Mouse (Mus musculus): Measurements from ENCODE around the gene Kera. TPM values are rescaled to one million over a fixed set of nuclear protein-coding genes. Genes with fewer than 3 reads are reported as not detected.

Gene Kera
- 0.20 TPM in 1 of 2 replicates, not detected in the other for polyA plus RNA-seq (2014; fragmentation: Nextera tagmentation; extraction: Ambion mirVana)

- 71% methylated on average over 2 of the region's 2 CpGs for WGBS
- Histone ChIP-seq H3K27ac (replicated peaks in 1 of 2; ENCODE audit: control insufficient read depth in 1 of 2, insufficient read depth in 1 of 2, low read depth in 2 of 2, low read length in 2 of 2) (no peak within 1 kb of the TSS), H3K27me3 (ENCODE audit: control insufficient read depth, insufficient read depth, low read length) (no peaks in the 10 kb centered on the region), H3K4me1 (ENCODE audit: control insufficient read depth in 2 of 2, insufficient read depth in 2 of 2, low read length in 2 of 2) (no peaks in the 10 kb centered on the region), H3K4me2 (ENCODE audit: low read length) (no peak within 1 kb of the TSS), H3K4me3 (ENCODE audit: control insufficient read depth in 1 of 2, insufficient read depth in 1 of 2, low read depth in 1 of 2, low read length in 2 of 2) (no peak within 1 kb of the TSS), H3K9me3 (ENCODE audit: control insufficient read depth, low read length) (no peaks in the 10 kb centered on the region), H3K9ac (ENCODE audit: low read length) (no peak within 1 kb of the TSS), H3K36me3 (ENCODE audit: control insufficient read depth, insufficient read depth, low read length) (no peaks in the 10 kb centered on the region)
- no peak for ATAC-seq (ENCODE audit: insufficient number of reproducible peaks, insufficient read depth, low FRiP score, low read depth)
Observed at GRCm38 (mm10) chr10:97606579-97606978, at the start of gene Kera. TSS of gene Kera (plus strand) at chr10:97606879.

GRCm38 (mm10) chr10:97564957-97565856 lies 41.5 kb upstream of the Kera start, which contains the start of gene Lum:
TSS of gene Lum (plus strand) at chr10:97565128.
- WGBS: 45% methylated on average over 10 of the region's 10 CpGs
- Histone ChIP-seq H3K9ac (ENCODE audit: low read length) (peak within 1 kb of the TSS; percentile 16; the same call in 1 of the 2 replicates), H3K4me2 (ENCODE audit: low read length) (peak within 1 kb of the TSS; percentile 37), H3K27ac (replicated peaks in 1 of 2; ENCODE audit: control insufficient read depth in 1 of 2, insufficient read depth in 1 of 2, low read depth in 2 of 2, low read length in 2 of 2) (peak within 1 kb of the TSS; percentile 73 to 83), H3K27me3 (ENCODE audit: control insufficient read depth, insufficient read depth, low read length) (no peaks in the 10 kb centered on the region), H3K4me1 (ENCODE audit: control insufficient read depth in 2 of 2, insufficient read depth in 2 of 2, low read length in 2 of 2) (peaks cover 0 to 2% of the 10 kb centered on the region in 2 experiments; a peak in 1 of 4 replicates), H3K36me3 (ENCODE audit: control insufficient read depth, insufficient read depth, low read length) (no peaks in the 10 kb centered on the region), H3K9me3 (ENCODE audit: control insufficient read depth, low read length) (no peaks in the 10 kb centered on the region), H3K4me3 (ENCODE audit: control insufficient read depth in 1 of 2, insufficient read depth in 1 of 2, low read depth in 1 of 2, low read length in 2 of 2) (peak within 1 kb of the TSS in 1 of 2 experiments; percentile 24; a peak in 2 of 4 replicates)
- peak; percentile 9; the same call in 1 of the 2 replicates for ATAC-seq (ENCODE audit: insufficient number of reproducible peaks, insufficient read depth, low FRiP score, low read depth)

GRCm38 (mm10) chr10:97567489-97568135 lies 39.1 kb upstream of the Kera start:
- Histone ChIP-seq H3K4me3 (ENCODE audit: control insufficient read depth in 1 of 2, insufficient read depth in 1 of 2, low read depth in 1 of 2, low read length in 2 of 2) (no peak overlapping the region; a peak in 1 of 4 replicates), H3K27me3 (ENCODE audit: control insufficient read depth, insufficient read depth, low read length) (no peaks in the 10 kb centered on the region), H3K4me2 (ENCODE audit: low read length) (peak overlapping the region; percentile 40), H3K27ac (replicated peaks in 1 of 2; ENCODE audit: control insufficient read depth in 1 of 2, insufficient read depth in 1 of 2, low read depth in 2 of 2, low read length in 2 of 2) (no peak overlapping the region; a peak in 1 of 4 replicates), H3K9ac (ENCODE audit: low read length) (no peak overlapping the region), H3K4me1 (ENCODE audit: control insufficient read depth in 2 of 2, insufficient read depth in 2 of 2, low read length in 2 of 2) (peaks cover 0 to 2% of the 10 kb centered on the region in 2 experiments; a peak in 1 of 4 replicates), H3K9me3 (ENCODE audit: control insufficient read depth, low read length) (no peaks in the 10 kb centered on the region), H3K36me3 (ENCODE audit: control insufficient read depth, insufficient read depth, low read length) (no peaks in the 10 kb centered on the region)
- 65% methylated on average over 8 of the region's 8 CpGs for WGBS
- ATAC-seq (ENCODE audit: insufficient number of reproducible peaks, insufficient read depth, low FRiP score, low read depth): no peak

DNA sequence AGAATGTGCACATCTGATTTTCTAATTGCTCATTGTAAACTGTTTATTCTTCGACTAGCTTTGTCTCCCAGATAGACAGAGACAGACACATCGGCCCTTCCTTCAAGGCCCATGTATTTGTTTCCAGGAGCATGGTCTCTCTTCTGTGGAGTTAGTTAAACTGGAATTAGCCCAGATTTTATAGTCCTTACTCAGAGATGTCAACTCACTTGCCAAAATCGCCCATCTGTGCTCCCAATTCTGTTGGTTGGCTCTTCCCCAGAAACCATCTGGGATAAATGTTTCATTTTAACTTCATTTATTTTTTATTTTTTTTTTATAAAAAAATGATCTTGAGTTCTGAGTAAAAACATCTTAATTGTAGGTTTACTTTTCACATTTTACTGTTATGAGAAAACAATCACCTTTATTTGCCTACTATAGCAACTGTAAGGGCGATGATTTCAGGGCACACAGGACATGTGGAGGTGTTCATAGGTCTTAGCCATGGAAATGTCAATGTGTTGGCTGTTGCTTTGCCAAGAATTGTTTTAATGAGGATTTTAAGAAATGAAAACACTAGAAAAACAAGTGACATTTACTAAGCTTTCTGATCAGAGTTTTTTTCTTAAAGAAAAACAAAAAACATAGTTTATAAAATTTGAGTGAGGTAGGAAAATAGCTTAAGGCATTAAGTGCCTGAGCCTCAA lies 24.0 kb upstream of the Kera start:
- Histone ChIP-seq H3K9me3 (ENCODE audit: control insufficient read depth, low read length) (no peaks in the 10 kb centered on the region), H3K4me3 (ENCODE audit: control insufficient read depth in 1 of 2, insufficient read depth in 1 of 2, low read depth in 1 of 2, low read length in 2 of 2) (no peak overlapping the region), H3K36me3 (ENCODE audit: control insufficient read depth, insufficient read depth, low read length) (no peaks in the 10 kb centered on the region), H3K4me1 (ENCODE audit: control insufficient read depth in 2 of 2, insufficient read depth in 2 of 2, low read length in 2 of 2) (0 out of 4 replicates have a peak, but pooled peaks cover 0 to 4% of the 10 kb centered on the region in 2 experiments), H3K4me2 (ENCODE audit: low read length) (no peak overlapping the region), H3K9ac (ENCODE audit: low read length) (no peak overlapping the region), H3K27ac (replicated peaks in 1 of 2; ENCODE audit: control insufficient read depth in 1 of 2, insufficient read depth in 1 of 2, low read depth in 2 of 2, low read length in 2 of 2) (no peak overlapping the region), H3K27me3 (ENCODE audit: control insufficient read depth, insufficient read depth, low read length) (no peaks in the 10 kb centered on the region)
- ATAC-seq (ENCODE audit: insufficient number of reproducible peaks, insufficient read depth, low FRiP score, low read depth): no peak
- 88% methylated on average over 4 of the region's 4 CpGs for WGBS

GRCm38 (mm10) chr10:97584176-97584575 lies 22.5 kb upstream of the Kera start:
- no peak overlapping the region for H3K9ac ChIP-seq (ENCODE audit: low read length)
- H3K27me3 ChIP-seq (ENCODE audit: control insufficient read depth, insufficient read depth, low read length): no peaks in the 10 kb centered on the region
- H3K9me3 ChIP-seq (ENCODE audit: control insufficient read depth, low read length): no peaks in the 10 kb centered on the region
- no peaks in the 10 kb centered on the region for H3K36me3 ChIP-seq (ENCODE audit: control insufficient read depth, insufficient read depth, low read length)
- no peak for ATAC-seq (ENCODE audit: insufficient number of reproducible peaks, insufficient read depth, low FRiP score, low read depth)
- H3K4me3 ChIP-seq (ENCODE audit: control insufficient read depth in 1 of 2, insufficient read depth in 1 of 2, low read depth in 1 of 2, low read length in 2 of 2): no peak overlapping the region
- H3K27ac ChIP-seq (replicated peaks in 1 of 2; ENCODE audit: control insufficient read depth in 1 of 2, insufficient read depth in 1 of 2, low read depth in 2 of 2, low read length in 2 of 2): peak overlapping the region in 1 of 2 experiments; percentile 20; a peak in 2 of 4 replicates
- H3K4me1 ChIP-seq (ENCODE audit: control insufficient read depth in 2 of 2, insufficient read depth in 2 of 2, low read length in 2 of 2): 0 out of 4 replicates have a peak, but pooled peaks cover 0 to 4% of the 10 kb centered on the region in 2 experiments
- H3K4me2 ChIP-seq (ENCODE audit: low read length): no peak overlapping the region
- WGBS: 28% methylated on average over 3 of the region's 3 CpGs

DNA sequence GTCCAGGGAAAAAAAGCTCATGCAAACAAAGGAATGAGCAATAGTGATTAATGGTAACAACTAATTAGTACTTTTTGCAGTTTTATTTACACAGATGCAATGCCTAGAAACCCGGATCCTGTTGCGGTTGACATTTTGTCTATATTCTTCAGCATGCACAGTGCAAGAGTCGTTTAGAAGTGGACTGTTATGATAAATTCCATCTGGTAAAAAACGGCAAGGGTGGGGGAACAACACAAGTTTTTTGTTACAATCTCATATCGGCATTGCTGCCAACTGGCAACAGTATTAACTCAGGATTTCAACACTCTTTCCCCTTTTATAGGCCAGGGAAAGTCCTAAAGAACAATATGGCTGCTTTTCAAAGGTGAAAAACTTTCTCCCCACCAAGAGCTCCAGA lies 19.5 kb upstream of the Kera start:
- no peak overlapping the region for H3K4me2 ChIP-seq (ENCODE audit: low read length)
- 72% methylated on average over 5 of the region's 5 CpGs for WGBS
- H3K4me1 ChIP-seq (ENCODE audit: control insufficient read depth in 2 of 2, insufficient read depth in 2 of 2, low read length in 2 of 2): peaks cover 2 to 9% of the 10 kb centered on the region in 2 experiments; a peak in 3 of 4 replicates
- H3K4me3 ChIP-seq (ENCODE audit: control insufficient read depth in 1 of 2, insufficient read depth in 1 of 2, low read depth in 1 of 2, low read length in 2 of 2): no peak overlapping the region
- no peaks in the 10 kb centered on the region for H3K27me3 ChIP-seq (ENCODE audit: control insufficient read depth, insufficient read depth, low read length)
- H3K36me3 ChIP-seq (ENCODE audit: control insufficient read depth, insufficient read depth, low read length): no peaks in the 10 kb centered on the region
- peak overlapping the region in 1 of 2 experiments; percentile 64; a peak in 2 of 4 replicates for H3K27ac ChIP-seq (replicated peaks in 1 of 2; ENCODE audit: control insufficient read depth in 1 of 2, insufficient read depth in 1 of 2, low read depth in 2 of 2, low read length in 2 of 2)
- no peak overlapping the region for H3K9ac ChIP-seq (ENCODE audit: low read length)
- no peak for ATAC-seq (ENCODE audit: insufficient number of reproducible peaks, insufficient read depth, low FRiP score, low read depth)
- no peaks in the 10 kb centered on the region for H3K9me3 ChIP-seq (ENCODE audit: control insufficient read depth, low read length)

- Histone ChIP-seq H3K4me3 (ENCODE audit: control insufficient read depth in 1 of 2, insufficient read depth in 1 of 2, low read depth in 1 of 2, low read length in 2 of 2) (no peak overlapping the region), H3K27me3 (ENCODE audit: control insufficient read depth, insufficient read depth, low read length) (no peaks in the 10 kb centered on the region), H3K36me3 (ENCODE audit: control insufficient read depth, insufficient read depth, low read length) (no peaks in the 10 kb centered on the region), H3K9ac (ENCODE audit: low read length) (no peak overlapping the region), H3K4me1 (ENCODE audit: control insufficient read depth in 2 of 2, insufficient read depth in 2 of 2, low read length in 2 of 2) (peaks cover 2 to 5% of the 10 kb centered on the region in 2 experiments; a peak in 3 of 4 replicates), H3K4me2 (ENCODE audit: low read length) (no peak overlapping the region), H3K27ac (replicated peaks in 1 of 2; ENCODE audit: control insufficient read depth in 1 of 2, insufficient read depth in 1 of 2, low read depth in 2 of 2, low read length in 2 of 2) (peak overlapping the region; percentile 25 to 45; a peak in 3 of 4 replicates), H3K9me3 (ENCODE audit: control insufficient read depth, low read length) (no peaks in the 10 kb centered on the region)
- ATAC-seq (ENCODE audit: insufficient number of reproducible peaks, insufficient read depth, low FRiP score, low read depth): no peak
- WGBS: 20% methylated on average over 6 of the region's 6 CpGs
Observed at GRCm38 (mm10) chr10:97589574-97589973, 17.1 kb upstream of the Kera start.

Data from heart, embryonic 14.5 days (tissue).